Mouse (Mus musculus) forebrain, embryonic 14.5 days (tissue): ENCODE results near the gene Olfr68. TPM values are rescaled to one million over a fixed set of nuclear protein-coding genes. Genes with fewer than 3 reads are reported as not detected.
"Not testable (repeated sequence)": the region's sequence is repeated elsewhere in the genome, so short reads cannot be mapped to it uniquely, and the experiment has no call there.

Experiments used
- ATAC-seq: fragments of 200-750 bp; cut with Nextera tagmentation; 2 replicates; pipeline ENCODE4 v1.8.0; 2017; ENCODE audit warnings: mild to moderate bottlenecking, moderate library complexity
- DNase-seq: peaks from one replicate; pipeline ENCODE4 v3.0.0-alpha.2; 2015; ENCODE audit warnings: low spot score
- H3K27ac ChIP-seq: fragments of 300-500 bp; sonication (generic); 2 replicates; pipeline ENCODE4 v1.5.1; 2014; ENCODE audit warnings: low read depth, mild to moderate bottlenecking, control low read depth, low read length, moderate library complexity
- H3K27me3 ChIP-seq: fragments of 300-500 bp; sonication (generic); replicated peaks from 2 replicates; pipeline ENCODE4 v1.6.1; 2014; ENCODE audit warnings: low read length, control low read depth, mixed read lengths; ENCODE audit not compliant: control insufficient read depth, insufficient read depth
- H3K36me3 ChIP-seq: fragments of 300-500 bp; sonication (generic); 2 replicates; pipeline ENCODE4 v1.6.1; 2014; ENCODE audit warnings: low read length, control low read depth; ENCODE audit not compliant: control insufficient read depth, insufficient read depth
- H3K4me1 ChIP-seq: fragments of 300-500 bp; sonication (generic); 2 replicates; pipeline ENCODE4 v1.6.1; 2014; ENCODE audit warnings: antibody characterized with exemption, low read length, control low read depth; ENCODE audit not compliant: control insufficient read depth, insufficient read depth
- H3K4me2 ChIP-seq: fragments of 300-500 bp; sonication (generic); 2 replicates; pipeline ENCODE4 v1.6.1; 2014; ENCODE audit warnings: mild to moderate bottlenecking, control low read depth, low read length
- H3K4me3 ChIP-seq: fragments of 300-500 bp; sonication (generic); 2 replicates; pipeline ENCODE4 v1.5.1; 2014; ENCODE audit warnings: low read depth, low read length, control low read depth
- H3K9ac ChIP-seq: fragments of 300-500 bp; sonication (generic); 2 replicates; pipeline ENCODE4 v1.6.1; 2014; ENCODE audit warnings: mild to moderate bottlenecking, low read length, control low read depth, moderate library complexity
- H3K9me3 ChIP-seq: fragments of 300-500 bp; sonication (generic); replicated peaks from 2 replicates; pipeline ENCODE4 v1.6.1; 2016; ENCODE audit warnings: low read length, control low read depth, mixed read lengths; ENCODE audit not compliant: control insufficient read depth
- WGBS: fragments of 180-500 bp; shearing (Covaris S2); extraction: QIAGEN DNeasy Blood & Tissue Kit; methylation state at CpG from one replicate; pipeline ENCODE4 v1.1.7; 2014; 5-methylcytosine and 5-hydroxymethylcytosine counted together
- polyA plus RNA-seq: library from polyadenylated mRNA; unstranded; fragments of >200 nt; fragmentation: Nextera tagmentation; extraction: Ambion mirVana; gene quantifications from 2 replicates; pipeline ENCODE4 v1.2.1, GENCODE M21; 2014

The Olfr68 gene
- polyA plus RNA-seq, 1 experiment from 2014 or later = not detected

- 74% methylated on average over 3 of the region's 3 CpGs for WGBS
- H3K4me1 ChIP-seq = no peaks in the 10 kb centered on the region
Measured at GRCm38 (mm10) chr7:103791721-103792120, 12.2 kb upstream of the Olfr68 start, which contains the start of gene Olfr67. TSS of gene Olfr67 (minus strand) at chr7:103791821.

DNA sequence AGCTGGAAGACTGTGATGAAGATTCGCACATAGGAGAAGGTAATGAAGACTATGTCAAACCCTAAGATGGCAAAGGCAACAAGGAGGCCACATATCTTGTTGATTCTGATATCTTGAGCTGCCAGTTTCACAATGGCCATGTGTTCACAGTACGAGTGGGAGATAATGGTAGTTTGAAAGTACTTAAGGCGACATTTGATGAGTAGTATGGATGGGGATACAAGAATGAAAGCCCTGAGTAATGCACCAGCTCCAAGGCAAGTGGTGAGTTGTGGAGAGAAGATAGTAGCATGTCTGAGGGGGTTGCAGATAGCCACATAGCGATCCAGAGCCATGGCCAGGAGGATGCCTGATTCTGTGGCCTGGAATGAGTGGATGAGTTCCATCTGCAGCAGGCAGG, 1.8 kb downstream of the Olfr68 start:
- WGBS = 88% methylated on average over 3 of the region's 4 CpGs
- DNase-seq, H3K27me3 ChIP-seq: not testable (repeated sequence)

More at GRCm38 (mm10) chr7:103791721-103792120, 12.2 kb upstream of the Olfr68 start, which contains the start of gene Olfr67:
- H3K4me3 ChIP-seq = no peak within 1 kb of the TSS
- no peak within 1 kb of the TSS for H3K9ac ChIP-seq
- ATAC-seq (no peak), DNase-seq (no peak)
- H3K36me3 ChIP-seq = no peaks in the 10 kb centered on the region
- H3K9me3 ChIP-seq = no peaks in the 10 kb centered on the region
- H3K27ac ChIP-seq = no peak within 1 kb of the TSS
- H3K4me2 ChIP-seq = no peak within 1 kb of the TSS
- H3K27me3 ChIP-seq = no peaks in the 10 kb centered on the region

DNA sequence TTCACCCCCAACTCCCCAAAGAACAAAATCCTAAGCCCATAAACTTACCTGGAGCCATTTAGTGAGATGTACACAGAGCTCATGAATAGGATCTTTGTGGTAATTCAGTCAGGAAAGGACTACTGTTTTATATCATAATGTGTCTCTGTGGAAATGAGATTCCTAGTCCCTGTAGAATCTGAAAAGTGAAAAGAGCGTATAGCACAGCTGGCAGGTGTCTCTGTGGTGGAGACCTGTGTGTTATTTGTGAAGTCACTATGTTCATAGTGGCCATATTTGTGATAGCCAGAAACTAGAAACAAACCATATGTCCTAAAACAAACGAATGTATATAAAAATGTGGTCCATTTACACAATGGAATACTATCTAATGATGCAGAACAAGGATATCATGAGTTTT, 8.0 kb downstream of the Olfr68 start, which contains the start of gene Olfr69:
Gene Olfr69, minus strand, starts transcription at position 101 of the 400 bp plus-strand sequence.
- DNase-seq (no peak), ATAC-seq (no peak)
- no peak within 1 kb of the TSS for H3K4me2 ChIP-seq
- no peak within 1 kb of the TSS for H3K4me3 ChIP-seq
- H3K27ac ChIP-seq = no peak within 1 kb of the TSS
- no peaks in the 10 kb centered on the region for H3K9me3 ChIP-seq
- 78% methylated on average over 2 of the region's 2 CpGs for WGBS
- H3K36me3 ChIP-seq = no peaks in the 10 kb centered on the region
- H3K27me3 ChIP-seq = no peaks in the 10 kb centered on the region
- H3K9ac ChIP-seq = no peak within 1 kb of the TSS
- no peaks in the 10 kb centered on the region for H3K4me1 ChIP-seq

More for the DNA sequence above, 1.8 kb downstream of the Olfr68 start:
- H3K9ac ChIP-seq, H3K4me2 ChIP-seq, H3K4me3 ChIP-seq, H3K4me1 ChIP-seq, H3K9me3 ChIP-seq, H3K27ac ChIP-seq, H3K36me3 ChIP-seq, ATAC-seq: not testable (repeated sequence)

DNA sequence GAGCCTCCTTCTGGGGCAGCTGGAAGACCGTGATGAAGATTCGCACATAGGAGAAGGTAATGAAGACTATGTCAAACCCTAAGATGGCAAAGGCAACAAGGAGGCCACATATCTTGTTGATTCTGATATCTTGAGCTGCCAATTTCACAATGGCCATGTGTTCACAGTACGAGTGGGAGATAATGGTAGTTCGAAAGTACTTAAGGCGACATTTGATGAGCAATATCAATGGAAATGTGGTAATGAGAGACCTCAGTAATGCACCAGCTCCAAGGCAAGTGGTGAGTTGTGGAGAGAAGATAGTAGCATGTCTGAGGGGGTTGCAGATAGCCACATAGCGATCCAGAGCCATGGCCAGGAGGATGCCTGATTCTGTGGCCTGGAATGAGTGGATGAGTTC, 11.8 kb downstream of the Olfr68 start:
- ATAC-seq, DNase-seq: not testable (repeated sequence)

DNA sequence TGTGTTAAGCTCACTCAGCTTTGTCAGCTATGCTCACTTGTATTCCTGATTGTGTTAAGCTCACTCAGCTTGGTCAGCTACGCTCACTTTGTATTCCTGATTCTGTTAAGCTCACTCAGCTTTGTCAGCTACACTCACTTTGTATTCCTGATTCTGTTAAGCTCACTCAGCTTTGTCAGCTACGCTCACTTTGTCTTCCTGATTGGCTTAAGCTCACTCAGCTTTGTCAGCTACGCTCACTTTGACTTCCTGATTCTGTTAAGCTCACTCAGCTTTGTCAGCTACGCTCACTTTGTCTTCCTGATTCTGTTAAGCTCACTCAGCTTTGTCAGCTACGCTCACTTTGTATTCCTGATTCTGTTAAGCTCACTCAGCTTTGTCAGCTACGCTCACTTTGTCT, 17.3 kb downstream of the Olfr68 start:
- not testable (repeated sequence) for H3K36me3 ChIP-seq, H3K4me2 ChIP-seq, H3K9me3 ChIP-seq, H3K4me3 ChIP-seq, H3K27me3 ChIP-seq, H3K4me1 ChIP-seq, ATAC-seq, DNase-seq, H3K9ac ChIP-seq, H3K27ac ChIP-seq
- 86% methylated on average over 6 of the region's 6 CpGs for WGBS

More for the DNA sequence above, 11.8 kb downstream of the Olfr68 start:
- H3K27ac ChIP-seq, H3K27me3 ChIP-seq, H3K36me3 ChIP-seq, H3K9me3 ChIP-seq, H3K4me3 ChIP-seq, H3K9ac ChIP-seq, H3K4me1 ChIP-seq, H3K4me2 ChIP-seq: not testable (repeated sequence)
- WGBS = 97% methylated on average over 6 of the region's 6 CpGs

DNA sequence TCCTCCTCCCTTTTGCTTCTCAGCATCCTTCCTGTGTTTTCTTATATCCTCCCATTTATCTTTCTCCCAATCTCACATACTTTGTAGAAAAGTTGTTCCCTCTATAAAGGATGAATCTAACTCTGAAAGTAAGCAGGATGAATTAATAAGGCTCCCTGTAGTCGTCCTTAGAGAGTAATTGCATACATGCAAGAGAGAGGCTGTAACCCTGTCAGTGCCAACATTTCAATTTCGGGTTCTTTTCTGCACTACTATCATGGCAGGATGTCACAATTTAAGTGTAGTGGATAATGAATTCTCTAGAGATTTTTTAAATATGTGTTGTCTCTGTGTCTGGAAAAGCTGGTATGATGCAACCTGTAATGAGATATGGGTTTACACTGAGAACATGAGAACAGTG, 22.3 kb downstream of the Olfr68 start, which contains the start of gene Olfr630:
Gene Olfr630, minus strand, starts transcription at position 101 of the 400 bp plus-strand sequence.
- Histone ChIP-seq H3K36me3 (no peaks in the 10 kb centered on the region), H3K27me3 (no peaks in the 10 kb centered on the region), H3K4me3 (no peak within 1 kb of the TSS), H3K4me2 (no peak within 1 kb of the TSS), H3K4me1 (no peaks in the 10 kb centered on the region), H3K9ac (no peak within 1 kb of the TSS), H3K27ac (no peak within 1 kb of the TSS), H3K9me3 (no peaks in the 10 kb centered on the region)
- ATAC-seq (no peak), DNase-seq (no peak)
- WGBS = 45% methylated on average over 2 of the region's 2 CpGs

DNA sequence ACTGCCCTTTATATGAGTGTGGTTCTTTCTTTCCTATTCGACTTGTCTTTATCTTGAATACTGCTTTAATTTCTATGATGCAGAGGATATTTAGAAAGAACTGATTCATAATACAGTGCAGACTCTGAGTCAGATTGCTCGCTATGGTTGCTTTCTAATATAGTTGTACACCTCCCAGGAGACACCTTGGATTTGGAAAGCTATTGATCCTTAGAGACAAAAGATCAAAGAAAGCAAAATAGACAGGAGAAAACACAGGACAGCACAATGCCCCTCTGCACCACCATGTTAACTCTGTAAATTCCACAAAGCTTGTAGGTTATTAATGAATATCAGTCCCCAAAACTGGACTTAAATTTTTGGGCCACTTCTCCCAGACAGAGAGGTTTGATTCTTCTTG, 34.7 kb downstream of the Olfr68 start, which contains the start of gene Olfr629:
Gene Olfr629, minus strand, starts transcription at position 101 of the 400 bp plus-strand sequence.
- Histone ChIP-seq H3K4me1 (no peaks in the 10 kb centered on the region), H3K36me3 (no peaks in the 10 kb centered on the region), H3K9ac (no peak within 1 kb of the TSS), H3K4me2 (no peak within 1 kb of the TSS), H3K27ac (no peak within 1 kb of the TSS), H3K4me3 (no peak within 1 kb of the TSS), H3K9me3 (no peaks in the 10 kb centered on the region), H3K27me3 (no peaks in the 10 kb centered on the region)
- DNase-seq = no peak
- 77% methylated on average over 2 of the region's 2 CpGs for WGBS
- no peak for ATAC-seq

- H3K9ac ChIP-seq = no peak within 1 kb of the TSS
- H3K4me1 ChIP-seq = no peaks in the 10 kb centered on the region
- no peak for ATAC-seq
- H3K36me3 ChIP-seq = no peaks in the 10 kb centered on the region
- H3K9me3 ChIP-seq = no peaks in the 10 kb centered on the region
- H3K27ac ChIP-seq = no peak within 1 kb of the TSS
- H3K4me3 ChIP-seq = no peak within 1 kb of the TSS
- DNase-seq = no peak
- 82% methylated on average over 1 of the region's 1 CpGs for WGBS
- no peak within 1 kb of the TSS for H3K4me2 ChIP-seq
- H3K27me3 ChIP-seq = no peaks in the 10 kb centered on the region
Measured at GRCm38 (mm10) chr7:103730074-103730473, 49.4 kb downstream of the Olfr68 start, which contains the start of gene Olfr628. TSS of gene Olfr628 (plus strand) at chr7:103730374.
